ENCODE assay signal across 8 mouse cellular contexts in the genomic region with DNA sequence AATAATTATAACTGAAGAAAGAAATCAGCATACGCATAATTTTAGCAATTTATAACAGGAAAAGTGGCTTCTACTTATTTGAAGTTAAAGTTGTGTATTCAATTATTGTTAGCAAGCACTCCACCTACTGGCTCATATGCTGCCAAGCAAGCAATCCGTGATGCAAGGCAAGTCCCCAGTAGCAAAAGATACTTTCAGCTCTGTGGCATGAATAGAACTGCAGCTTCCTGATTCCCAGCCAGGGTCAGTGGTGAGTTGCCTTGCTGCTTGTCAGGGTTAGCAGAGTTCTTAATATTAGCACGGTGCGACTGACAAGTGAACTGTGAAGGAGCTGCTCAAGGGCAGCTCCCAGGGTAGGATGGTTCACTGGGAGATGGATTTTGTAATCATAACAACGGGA.
DNase-seq lines count a peak whose midpoint lies in the region; ATAC-seq and TF ChIP-seq lines count a peak whose summit lies in the region.

No protein-coding gene starts in this region.

- WGBS in midbrain, embryonic 16.5 days, result 41% methylated on average over 5 of the region's 5 CpGs

- no peaks in the 10 kb centered on the region for H3K79me3 ChIP-seq in C2C12 (ENCODE audit: low read depth)

- peaks cover 1% of the 10 kb centered on the region; the same call in 1 of the 2 replicates for H3K4me1 ChIP-seq in midbrain, embryonic 16.5 days (ENCODE audit: control insufficient read depth, insufficient read depth, low read length)

- no peak overlapping the region for H3K4me3 ChIP-seq in C2C12 (ENCODE audit: insufficient read depth, poor library complexity, severe bottlenecking)
- H3K4me3 ChIP-seq in midbrain, embryonic 16.5 days (ENCODE audit: low read depth, low read length), result no peak overlapping the region

- H3K36me3 ChIP-seq in C2C12 (ENCODE audit: control insufficient read depth, insufficient read depth), result no peaks in the 10 kb centered on the region
- no peaks in the 10 kb centered on the region for H3K36me3 ChIP-seq in midbrain, embryonic 16.5 days (ENCODE audit: control insufficient read depth, insufficient read depth, low read length)

- H3K79me2 ChIP-seq in C2C12 (ENCODE audit: control insufficient read depth, insufficient read depth), result no peaks in the 10 kb centered on the region

- no peak overlapping the region for H3K27ac ChIP-seq in midbrain, embryonic 16.5 days (ENCODE audit: low read length)

- peak; percentile 15 for TF ChIP-seq CTCF in C2C12 (IDR thresholded peaks at IDR 0.05; ENCODE audit: control insufficient read depth, insufficient read depth, insufficient read length)

- no peak overlapping the region for H3ac ChIP-seq in C2C12 (ENCODE audit: control insufficient read depth, insufficient read length, low read depth)

- no peak overlapping the region for H3K4me2 ChIP-seq in midbrain, embryonic 16.5 days (ENCODE audit: low read length)

- DNase-seq in gastrocnemius, postnatal 10 days, result peak; percentile 3
- DNase-seq in gastrocnemius, adult 8-10 months (ENCODE audit: low spot score in 2 of 2), result no peak
- peak; percentile 23 for DNase-seq in embryo, embryonic 9.5 days (ENCODE audit: extremely low spot score)
- peak; percentile 83 for DNase-seq in layer of hippocampus, adult 11-12 months (ENCODE audit: low spot score)
- DNase-seq in B cell, adult 2 months, result no peak
- DNase-seq in ovary, postnatal 14 days (ENCODE audit: low spot score), result no peak

- ATAC-seq in midbrain, embryonic 16.5 days, result peak; percentile 60

- H3K9me3 ChIP-seq in midbrain, embryonic 16.5 days (replicated peaks; ENCODE audit: control insufficient read depth, low read length, poor library complexity, severe bottlenecking), result no peaks in the 10 kb centered on the region

- H3K27me3 ChIP-seq in C2C12 (ENCODE audit: control insufficient read depth, insufficient read depth, insufficient read length), result no peaks in the 10 kb centered on the region
- H3K27me3 ChIP-seq in midbrain, embryonic 16.5 days (ENCODE audit: control insufficient read depth, insufficient read depth, low read depth, low read length), result no peaks in the 10 kb centered on the region

- H3K9ac ChIP-seq in midbrain, embryonic 16.5 days (ENCODE audit: low read depth, low read length), result no peak overlapping the region

TF ChIP-seq in C2C12, 6 proteins besides CTCF, POLR2A, EP300 and RAD21:
- TF ChIP-seq MYOG (IDR thresholded peaks at IDR 0.05; ENCODE audit: control insufficient read depth, extremely low read depth, insufficient read length), result no peak
- TF ChIP-seq CEBPB (IDR thresholded peaks at IDR 0.05; ENCODE audit: low read depth), result no peak
- TF ChIP-seq MAX (IDR thresholded peaks at IDR 0.05), result no peak
- no peak for TF ChIP-seq MYOD1 (IDR thresholded peaks at IDR 0.05; ENCODE audit: control insufficient read depth, insufficient read length, low read depth)
- TF ChIP-seq FOSL1 (IDR thresholded peaks at IDR 0.05; ENCODE audit: insufficient read depth, low read length, poor library complexity, severe bottlenecking), result no peak
- TF ChIP-seq USF1 (IDR thresholded peaks at IDR 0.05; ENCODE audit: low read depth), result no peak
TF ChIP-seq in C2C12: peak in this region for 0.

Comparison
In these comparisons a context has a peak if more than half of its experiments do, and no peak if none do; other contexts are left out.
1. DNase-seq: peak in gastrocnemius, postnatal 10 days (single experiment), embryo, embryonic 9.5 days (single experiment) and layer of hippocampus, adult 11-12 months (single experiment); none in gastrocnemius, adult 8-10 months (0 of 2), B cell, adult 2 months (0 of 2) and ovary, postnatal 14 days (single experiment).